Mouse (Mus musculus): ENCODE measurements around the gene Fgf3. TPM values are rescaled to one million over a fixed set of nuclear protein-coding genes. Genes with fewer than 3 reads are reported as not detected.
A peak's percentile ranks its signal among the peaks of the same experiment; 100 is the strongest.

Fgf3 gene
- polyA plus RNA-seq, 1 experiment from 2014 or later = 0.36 TPM

- Histone ChIP-seq H3K27me3 (peaks cover 10% of the 10 kb centered on the region), H3K4me2 (no peak overlapping the region), H3K4me1 (no peaks in the 10 kb centered on the region), H3K9me3 (replicated peaks) (no peaks in the 10 kb centered on the region), H3K36me3 (no peaks in the 10 kb centered on the region), H3K9ac (no peak overlapping the region), H3K27ac (no peak overlapping the region), H3K4me3 (replicated peaks) (no peak overlapping the region)
- ATAC-seq (replicated peaks; ENCODE audit: low FRiP score) = no peak
- 24% methylated on average over 7 of the region's 7 CpGs for WGBS
Observed at GRCm38 (mm10) chr7:144821901-144822300, 16.0 kb upstream of the Fgf3 start.

- Histone ChIP-seq H3K4me1 (0 out of 2 replicates have a peak, but pooled peaks cover 6% of the 10 kb centered on the region), H3K9ac (no peak overlapping the region), H3K27ac (no peak overlapping the region), H3K4me2 (no peak overlapping the region), H3K9me3 (replicated peaks) (no peaks in the 10 kb centered on the region), H3K4me3 (replicated peaks) (no peak overlapping the region), H3K36me3 (no peaks in the 10 kb centered on the region), H3K27me3 (peaks cover 26% of the 10 kb centered on the region)
- no peak for ATAC-seq (replicated peaks; ENCODE audit: low FRiP score)
- 82% methylated on average over 2 of the region's 2 CpGs for WGBS
Observed at GRCm38 (mm10) chr7:144823988-144824387, 13.9 kb upstream of the Fgf3 start.

- no peak overlapping the region for H3K9ac ChIP-seq
- ATAC-seq (replicated peaks; ENCODE audit: low FRiP score) = peak; percentile 49; the same call in 1 of the 2 replicates
- 0 out of 2 replicates have a peak, but pooled peaks cover 6% of the 10 kb centered on the region for H3K4me1 ChIP-seq
- H3K4me3 ChIP-seq (replicated peaks) = no peak overlapping the region
- H3K27me3 ChIP-seq = peaks cover 40% of the 10 kb centered on the region
- H3K9me3 ChIP-seq (replicated peaks) = no peaks in the 10 kb centered on the region
- H3K4me2 ChIP-seq = 0 out of 2 replicates have a peak overlapping the region, but pooled peaks have one; percentile 17
- WGBS = 37% methylated on average over 11 of the region's 11 CpGs
- no peaks in the 10 kb centered on the region for H3K36me3 ChIP-seq
- H3K27ac ChIP-seq = no peak overlapping the region
Observed at GRCm38 (mm10) chr7:144828369-144828768, 9.5 kb upstream of the Fgf3 start.

GRCm38 (mm10) chr7:144838522-144839503 lies 930 bp downstream of the Fgf3 start:
- H3K4me1 ChIP-seq = peaks cover 21% of the 10 kb centered on the region
- no peaks in the 10 kb centered on the region for H3K9me3 ChIP-seq (replicated peaks)
- under 1% methylated on average over 94 of the region's 94 CpGs for WGBS
- ATAC-seq (replicated peaks; ENCODE audit: low FRiP score) = peak; percentile 44; the same call in 1 of the 2 replicates
- H3K4me2 ChIP-seq = peak overlapping the region; percentile 62
- H3K9ac ChIP-seq = no peak overlapping the region
- no peaks in the 10 kb centered on the region for H3K36me3 ChIP-seq
- no peak overlapping the region for H3K27ac ChIP-seq
- peaks cover 93% of the 10 kb centered on the region for H3K27me3 ChIP-seq
- peak overlapping the region; percentile 43 for H3K4me3 ChIP-seq (replicated peaks)

GRCm38 (mm10) chr7:144846158-144846557 lies 8.3 kb downstream of the Fgf3 start:
- Histone ChIP-seq H3K9ac (no peak overlapping the region), H3K27ac (no peak overlapping the region), H3K4me1 (no peaks in the 10 kb centered on the region), H3K36me3 (no peaks in the 10 kb centered on the region), H3K27me3 (peaks cover 38% of the 10 kb centered on the region), H3K4me3 (replicated peaks) (no peak overlapping the region), H3K4me2 (no peak overlapping the region), H3K9me3 (replicated peaks) (no peaks in the 10 kb centered on the region)
- ATAC-seq (replicated peaks; ENCODE audit: low FRiP score) = no peak
- 28% methylated on average over 4 of the region's 4 CpGs for WGBS

GRCm38 (mm10) chr7:144847067-144847466 lies 9.2 kb downstream of the Fgf3 start, which contains the start of gene Fgf4:
Gene Fgf4 (plus strand): TSS chr7:144847367.
- Histone ChIP-seq H3K9me3 (replicated peaks) (no peaks in the 10 kb centered on the region), H3K27me3 (peaks cover 29% of the 10 kb centered on the region), H3K4me1 (no peaks in the 10 kb centered on the region), H3K4me3 (replicated peaks) (no peak within 1 kb of the TSS), H3K4me2 (no peak within 1 kb of the TSS), H3K36me3 (no peaks in the 10 kb centered on the region), H3K27ac (no peak within 1 kb of the TSS), H3K9ac (no peak within 1 kb of the TSS)
- no peak for ATAC-seq (replicated peaks; ENCODE audit: low FRiP score)

- no peak overlapping the region for H3K4me3 ChIP-seq (replicated peaks)
- no peaks in the 10 kb centered on the region for H3K4me1 ChIP-seq
- H3K27ac ChIP-seq = no peak overlapping the region
- H3K27me3 ChIP-seq = peaks cover 18% of the 10 kb centered on the region; the same call in 1 of the 2 replicates
- H3K4me2 ChIP-seq = no peak overlapping the region
- 50% methylated on average over 3 of the region's 3 CpGs for WGBS
- ATAC-seq (replicated peaks; ENCODE audit: low FRiP score) = no peak
- H3K9me3 ChIP-seq (replicated peaks) = no peaks in the 10 kb centered on the region
- no peak overlapping the region for H3K9ac ChIP-seq
- H3K36me3 ChIP-seq = no peaks in the 10 kb centered on the region
Observed at GRCm38 (mm10) chr7:144851321-144851720, 13.4 kb downstream of the Fgf3 start.

- no peak for ATAC-seq (replicated peaks; ENCODE audit: low FRiP score)
- Histone ChIP-seq H3K9ac (no peak overlapping the region), H3K27me3 (peaks cover 32% of the 10 kb centered on the region), H3K27ac (no peak overlapping the region), H3K9me3 (replicated peaks) (no peaks in the 10 kb centered on the region), H3K4me3 (replicated peaks) (no peak overlapping the region), H3K4me1 (no peaks in the 10 kb centered on the region), H3K36me3 (no peaks in the 10 kb centered on the region), H3K4me2 (no peak overlapping the region)
- WGBS = 30% methylated on average over 3 of the region's 3 CpGs
Observed at GRCm38 (mm10) chr7:144854966-144855365, 17.1 kb downstream of the Fgf3 start.

- no peak for ATAC-seq (replicated peaks; ENCODE audit: low FRiP score)
- Histone ChIP-seq H3K36me3 (no peaks in the 10 kb centered on the region), H3K4me2 (no peak overlapping the region), H3K27me3 (peaks cover 52% of the 10 kb centered on the region), H3K9me3 (replicated peaks) (no peaks in the 10 kb centered on the region), H3K9ac (no peak overlapping the region), H3K4me1 (peaks cover 14% of the 10 kb centered on the region), H3K27ac (no peak overlapping the region), H3K4me3 (replicated peaks) (no peak overlapping the region)
- WGBS = 90% methylated on average over 7 of the region's 7 CpGs
Observed at GRCm38 (mm10) chr7:144857158-144857557, 19.3 kb downstream of the Fgf3 start.

- Histone ChIP-seq H3K4me3 (replicated peaks) (no peak overlapping the region), H3K9ac (no peak overlapping the region), H3K4me1 (peaks cover 19% of the 10 kb centered on the region), H3K4me2 (no peak overlapping the region), H3K27me3 (peaks cover 59% of the 10 kb centered on the region), H3K27ac (no peak overlapping the region), H3K9me3 (replicated peaks) (no peaks in the 10 kb centered on the region), H3K36me3 (no peaks in the 10 kb centered on the region)
- ATAC-seq (replicated peaks; ENCODE audit: low FRiP score) = no peak
- 83% methylated on average over 3 of the region's 3 CpGs for WGBS
Observed at GRCm38 (mm10) chr7:144857826-144858342, 20.0 kb downstream of the Fgf3 start.

- H3K27me3 ChIP-seq = peaks cover 67% of the 10 kb centered on the region
Observed at GRCm38 (mm10) chr7:144858702-144859101, 20.8 kb downstream of the Fgf3 start.

GRCm38 (mm10) chr7:144861056-144861768 lies 23.3 kb downstream of the Fgf3 start:
- H3K4me3 ChIP-seq (replicated peaks) = peak overlapping the region; percentile 34
- H3K4me2 ChIP-seq = peak overlapping the region; percentile 56
- no peak overlapping the region for H3K27ac ChIP-seq
- no peaks in the 10 kb centered on the region for H3K9me3 ChIP-seq (replicated peaks)
- no peak for ATAC-seq (replicated peaks; ENCODE audit: low FRiP score)
- 1% methylated on average over 70 of the region's 72 CpGs for WGBS
- H3K9ac ChIP-seq = no peak overlapping the region
- peaks cover 27% of the 10 kb centered on the region for H3K4me1 ChIP-seq
- H3K36me3 ChIP-seq = no peaks in the 10 kb centered on the region
- H3K27me3 ChIP-seq = peaks cover 85% of the 10 kb centered on the region

More at GRCm38 (mm10) chr7:144858702-144859101, 20.8 kb downstream of the Fgf3 start:
- Histone ChIP-seq H3K4me2 (no peak overlapping the region), H3K27ac (no peak overlapping the region), H3K36me3 (no peaks in the 10 kb centered on the region), H3K4me1 (peaks cover 26% of the 10 kb centered on the region), H3K9ac (no peak overlapping the region), H3K9me3 (replicated peaks) (no peaks in the 10 kb centered on the region), H3K4me3 (replicated peaks) (no peak overlapping the region)
- 80% methylated on average over 1 of the region's 1 CpGs for WGBS
- no peak for ATAC-seq (replicated peaks; ENCODE audit: low FRiP score)
